Mouse (Mus musculus) E14TG2a.4 (cell line): ENCODE measurements at regions not wholly inside any gene's neighbourhood (a gene's known extent, or its start where the extent isn't known, plus 50 kb on each side); places are given as distances from the start of the nearest gene placed in this dataset.

Experiments used
- CTCF ChIP-seq: conservative IDR thresholded peaks from 2 replicates; pipeline ENCODE4 v1.5.1; 2014; ENCODE audit warnings: low read length
- NANOG ChIP-seq: IDR thresholded peaks from 2 replicates; pipeline ENCODE4 v1.6.1; 2014; ENCODE audit warnings: borderline replicate concordance, low read length, mixed read lengths
- POU5F1 ChIP-seq: IDR thresholded peaks from 2 replicates; pipeline ENCODE4 v1.6.1; 2014; ENCODE audit warnings: low read length, borderline replicate concordance

DNA sequence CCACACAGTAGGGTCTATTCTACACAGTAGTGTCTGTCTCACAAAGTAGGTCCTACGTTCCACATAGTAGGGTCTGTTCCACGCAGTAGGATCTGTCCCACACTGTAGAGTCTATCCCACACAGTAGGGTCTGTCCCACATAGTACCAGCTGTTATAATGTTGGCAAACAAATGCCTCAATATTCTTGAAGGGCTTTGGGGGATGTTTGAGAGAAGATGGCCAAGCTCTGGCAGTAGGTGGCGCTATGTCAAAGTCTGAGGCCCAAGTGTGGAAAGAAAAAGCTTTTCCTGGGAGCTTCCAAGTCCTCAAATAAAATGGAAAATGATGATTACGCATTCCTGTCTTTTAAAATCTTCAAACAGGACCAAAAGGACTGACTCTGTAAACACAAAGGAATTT, 125.7 kb downstream of the 9530068E07Rik start:
- TF ChIP-seq CTCF, result peak; percentile 76
- TF ChIP-seq NANOG, result no peak
- TF ChIP-seq POU5F1, result no peak
